Mouse (Mus musculus): ENCODE results near the gene Urod. TPM values are rescaled to one million over a fixed set of nuclear protein-coding genes. Genes with fewer than 3 reads are reported as not detected.

Gene Urod
- polyA plus RNA-seq, 1 experiment from 2014 or later: 76.6 TPM

DNA sequence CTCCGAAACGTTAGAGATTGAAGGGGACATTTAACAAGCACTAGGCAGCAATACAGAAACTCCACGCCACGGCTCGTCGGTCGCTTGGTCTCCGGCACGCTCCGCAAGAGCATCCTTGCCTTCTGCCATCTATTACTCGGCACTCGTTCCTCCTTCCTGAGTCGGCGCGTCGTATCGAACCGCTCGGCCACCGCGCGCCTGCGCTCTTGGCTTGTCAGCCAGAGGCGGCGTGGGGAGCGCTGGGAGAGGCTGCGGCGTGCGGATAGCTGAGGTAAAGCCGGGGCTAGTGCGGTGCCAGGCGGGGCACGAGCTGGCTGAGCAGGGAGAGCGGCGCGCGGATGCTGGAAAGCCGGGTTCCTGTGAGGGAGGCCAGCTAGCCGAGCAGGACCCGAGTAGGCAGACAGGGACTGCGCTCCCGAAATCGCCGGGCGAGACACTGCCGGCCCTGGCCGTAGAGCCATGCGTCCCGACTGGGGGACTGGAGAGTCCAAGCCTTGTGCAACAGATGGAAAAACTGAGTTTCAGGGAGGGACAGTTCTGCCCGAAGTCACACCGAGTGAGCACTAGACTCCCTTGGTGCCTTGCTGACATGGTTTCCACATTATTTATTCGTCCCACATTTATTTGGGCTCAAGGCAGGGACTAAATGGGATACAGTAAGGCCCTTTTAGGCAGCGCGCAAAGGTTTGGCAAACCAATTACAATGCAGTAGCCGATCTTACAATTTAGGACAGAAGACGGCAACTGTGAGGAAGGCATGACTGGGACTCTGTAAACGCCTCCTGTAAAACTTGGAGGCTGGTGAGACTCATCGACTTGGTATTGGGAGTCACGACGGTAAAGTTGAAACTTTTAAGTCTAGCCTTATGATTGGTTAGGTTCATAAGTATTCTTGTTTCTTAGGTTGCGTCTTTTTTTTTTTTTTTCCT is 25.3 kb upstream of the Urod start, which contains the start of gene Eif2b3:
Gene Eif2b3 (plus strand): TSS at position 197 of the 929 bp plus-strand sequence.
- peak; percentile 52 for TF ChIP-seq CTCF (IDR thresholded peaks at IDR 0.05)
- TF ChIP-seq EP300 (IDR thresholded peaks at IDR 0.05): no peak
- no peaks in the 10 kb centered on the region for H3K4me1 ChIP-seq (ENCODE audit: insufficient read depth, low read depth, low read length)
- no peaks in the 10 kb centered on the region for H3K9me3 ChIP-seq (ENCODE audit: low read length)
- peak within 1 kb of the TSS; percentile 70 for H3K4me3 ChIP-seq (ENCODE audit: low read depth, low read length)
- peak within 1 kb of the TSS; percentile 63 for H3K9ac ChIP-seq (replicated peaks; ENCODE audit: low read depth)
- no peaks in the 10 kb centered on the region for H3K27me3 ChIP-seq (replicated peaks; ENCODE audit: insufficient read depth, low read length)
- under 1% methylated on average over 61 of the region's 61 CpGs for WGBS
- DNase-seq (ENCODE audit: low spot score): peak; percentile 96
- H3K4me2 ChIP-seq (replicated peaks; ENCODE audit: low read depth, low read length): peak within 1 kb of the TSS; percentile 82
- no peaks in the 10 kb centered on the region for H3K36me3 ChIP-seq (ENCODE audit: insufficient read depth, low read length)
- 0 out of 2 replicates have a peak within 1 kb of the TSS, but pooled peaks have one; percentile 33 for H3K27ac ChIP-seq (ENCODE audit: low read length)
- peak; percentile 98 for ATAC-seq

GRCm38 (mm10) chr4:117018327-117018726 is 24.1 kb upstream of the Urod start:
- ATAC-seq: no peak
- no peaks in the 10 kb centered on the region for H3K4me1 ChIP-seq (ENCODE audit: insufficient read depth, low read depth, low read length)
- no peak for TF ChIP-seq CTCF (IDR thresholded peaks at IDR 0.05)
- TF ChIP-seq EP300 (IDR thresholded peaks at IDR 0.05): no peak
- no peak for DNase-seq (ENCODE audit: low spot score)
- no peak overlapping the region for H3K27ac ChIP-seq (ENCODE audit: low read length)
- no peaks in the 10 kb centered on the region for H3K9me3 ChIP-seq (ENCODE audit: low read length)
- no peaks in the 10 kb centered on the region for H3K36me3 ChIP-seq (ENCODE audit: insufficient read depth, low read length)
- H3K4me2 ChIP-seq (replicated peaks; ENCODE audit: low read depth, low read length): no peak overlapping the region
- H3K9ac ChIP-seq (replicated peaks; ENCODE audit: low read depth): no peak overlapping the region
- no peak overlapping the region for H3K4me3 ChIP-seq (ENCODE audit: low read depth, low read length)
- 88% methylated on average over 7 of the region's 7 CpGs for WGBS
- no peaks in the 10 kb centered on the region for H3K27me3 ChIP-seq (replicated peaks; ENCODE audit: insufficient read depth, low read length)

GRCm38 (mm10) chr4:117017738-117018137 is 23.5 kb upstream of the Urod start:
- ATAC-seq (no peak), DNase-seq (ENCODE audit: low spot score) (no peak)
- Histone ChIP-seq H3K27me3 (replicated peaks; ENCODE audit: insufficient read depth, low read length) (no peaks in the 10 kb centered on the region), H3K9ac (replicated peaks; ENCODE audit: low read depth) (no peak overlapping the region), H3K36me3 (ENCODE audit: insufficient read depth, low read length) (no peaks in the 10 kb centered on the region), H3K27ac (ENCODE audit: low read length) (no peak overlapping the region), H3K9me3 (ENCODE audit: low read length) (no peaks in the 10 kb centered on the region), H3K4me2 (replicated peaks; ENCODE audit: low read depth, low read length) (no peak overlapping the region), H3K4me3 (ENCODE audit: low read depth, low read length) (no peak overlapping the region), H3K4me1 (ENCODE audit: insufficient read depth, low read depth, low read length) (no peaks in the 10 kb centered on the region)
- WGBS: 79% methylated on average over 2 of the region's 2 CpGs
- TF ChIP-seq CTCF (IDR thresholded peaks at IDR 0.05): peak; percentile 18; the same call in 1 of the 2 replicates
- no peak for TF ChIP-seq EP300 (IDR thresholded peaks at IDR 0.05)

DNA sequence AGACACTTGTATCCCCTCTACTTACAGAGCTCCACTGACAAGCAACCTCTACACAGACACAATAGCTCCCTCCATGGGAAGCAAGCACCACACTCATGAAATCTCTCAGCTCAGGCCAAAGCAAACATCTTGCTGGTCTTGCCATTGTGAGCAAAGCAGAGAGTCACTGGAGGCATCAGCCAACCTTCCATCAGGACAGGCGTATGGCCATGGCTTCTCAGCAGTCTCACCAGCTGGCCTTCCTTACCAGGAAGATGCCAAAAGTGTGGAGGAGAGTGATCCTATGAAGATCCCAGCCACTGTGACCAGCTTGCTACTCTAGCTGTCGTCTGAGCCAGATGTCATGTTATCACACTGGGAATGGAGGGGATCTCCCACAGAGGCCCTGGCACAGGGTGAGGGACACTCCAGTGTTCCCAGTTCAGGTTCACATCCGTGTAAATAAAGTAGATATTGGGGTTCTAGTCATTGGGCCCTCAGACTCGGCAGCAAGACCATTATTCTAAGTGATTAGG is 20.7 kb upstream of the Urod start:
- Histone ChIP-seq H3K9ac (replicated peaks; ENCODE audit: low read depth) (no peak overlapping the region), H3K36me3 (ENCODE audit: insufficient read depth, low read length) (no peaks in the 10 kb centered on the region), H3K4me2 (replicated peaks; ENCODE audit: low read depth, low read length) (no peak overlapping the region), H3K4me1 (ENCODE audit: insufficient read depth, low read depth, low read length) (no peaks in the 10 kb centered on the region), H3K4me3 (ENCODE audit: low read depth, low read length) (no peak overlapping the region), H3K27ac (ENCODE audit: low read length) (no peak overlapping the region), H3K27me3 (replicated peaks; ENCODE audit: insufficient read depth, low read length) (no peaks in the 10 kb centered on the region), H3K9me3 (ENCODE audit: low read length) (no peaks in the 10 kb centered on the region)
- no peak for TF ChIP-seq CTCF (IDR thresholded peaks at IDR 0.05)
- TF ChIP-seq EP300 (IDR thresholded peaks at IDR 0.05): no peak
- 43% methylated on average over 4 of the region's 4 CpGs for WGBS
- ATAC-seq: no peak
- no peak for DNase-seq (ENCODE audit: low spot score)

- Histone ChIP-seq H3K4me2 (replicated peaks; ENCODE audit: low read depth, low read length) (no peak overlapping the region), H3K27me3 (replicated peaks; ENCODE audit: insufficient read depth, low read length) (no peaks in the 10 kb centered on the region), H3K27ac (ENCODE audit: low read length) (no peak overlapping the region), H3K9ac (replicated peaks; ENCODE audit: low read depth) (no peak overlapping the region), H3K4me1 (ENCODE audit: insufficient read depth, low read depth, low read length) (no peaks in the 10 kb centered on the region), H3K9me3 (ENCODE audit: low read length) (no peaks in the 10 kb centered on the region), H3K4me3 (ENCODE audit: low read depth, low read length) (no peak overlapping the region), H3K36me3 (ENCODE audit: insufficient read depth, low read length) (no peaks in the 10 kb centered on the region)
- TF ChIP-seq EP300 (IDR thresholded peaks at IDR 0.05): no peak
- TF ChIP-seq CTCF (IDR thresholded peaks at IDR 0.05): no peak
- DNase-seq (ENCODE audit: low spot score) (no peak), ATAC-seq (no peak)
- 83% methylated on average over 6 of the region's 6 CpGs for WGBS
Measured at GRCm38 (mm10) chr4:117013596-117013995, 19.4 kb upstream of the Urod start.

- H3K36me3 ChIP-seq (ENCODE audit: insufficient read depth, low read length): no peaks in the 10 kb centered on the region
- no peak for DNase-seq (ENCODE audit: low spot score)
- H3K4me2 ChIP-seq (replicated peaks; ENCODE audit: low read depth, low read length): no peak overlapping the region
- H3K27ac ChIP-seq (ENCODE audit: low read length): no peak overlapping the region
- H3K9ac ChIP-seq (replicated peaks; ENCODE audit: low read depth): no peak overlapping the region
- H3K4me1 ChIP-seq (ENCODE audit: insufficient read depth, low read depth, low read length): no peaks in the 10 kb centered on the region
- TF ChIP-seq CTCF (IDR thresholded peaks at IDR 0.05): no peak
- 70% methylated on average over 5 of the region's 5 CpGs for WGBS
- H3K4me3 ChIP-seq (ENCODE audit: low read depth, low read length): no peak overlapping the region
- no peak for ATAC-seq
- H3K9me3 ChIP-seq (ENCODE audit: low read length): no peaks in the 10 kb centered on the region
- no peaks in the 10 kb centered on the region for H3K27me3 ChIP-seq (replicated peaks; ENCODE audit: insufficient read depth, low read length)
Measured at GRCm38 (mm10) chr4:117010231-117010630, 16.0 kb upstream of the Urod start.

Data from lung, postnatal 0 days (tissue).